Mouse (Mus musculus) thymus, adult 18-20 months (tissue): ENCODE results near the gene Ebf3.

ENCODE experiments used
- DNase-seq, 2 experiments: peaks; one replicate each; pipeline ENCODE4 v3.0.0; 2022; ENCODE audit warnings: mixed read lengths in 2 of 2

The Ebf3 gene

GRCm38 (mm10) chr7:137197118-137198030 is 116.9 kb downstream of the Ebf3 start:
- no peak for DNase-seq

- DNase-seq: no peak
These were observed 117.7 kb downstream of the Ebf3 start for GRCm38 (mm10) chr7:137196536-137196935.

GRCm38 (mm10) chr7:137192776-137193278 is 121.4 kb downstream of the Ebf3 start:
- no peak for DNase-seq

- no peak for DNase-seq
These were observed 122.4 kb downstream of the Ebf3 start for GRCm38 (mm10) chr7:137191889-137192288.

- no peak for DNase-seq
These were observed 142.0 kb downstream of the Ebf3 start for GRCm38 (mm10) chr7:137172278-137172677.

GRCm38 (mm10) chr7:137159086-137159485 is 155.2 kb downstream of the Ebf3 start:
- no peak for DNase-seq

- no peak for DNase-seq
These were observed 159.6 kb downstream of the Ebf3 start for GRCm38 (mm10) chr7:137154623-137155022.

- DNase-seq: no peak
These were observed 162.4 kb downstream of the Ebf3 start for GRCm38 (mm10) chr7:137151854-137152253.

- no peak for DNase-seq
These were observed 167.1 kb downstream of the Ebf3 start for GRCm38 (mm10) chr7:137147101-137147500.
